Mouse (Mus musculus) lung, adult 18-20 months (tissue): ENCODE data around the gene Glra2.
"Not testable (repeated sequence)": the region's sequence is repeated elsewhere in the genome, so short reads cannot be mapped to it uniquely, and the experiment has no call there.

Source experiments
- DNase-seq, 2 experiments: peaks; one replicate each; pipeline ENCODE4 v3.0.0; 2022; ENCODE audit warnings: mixed read lengths in 2 of 2

Gene Glra2

DNA sequence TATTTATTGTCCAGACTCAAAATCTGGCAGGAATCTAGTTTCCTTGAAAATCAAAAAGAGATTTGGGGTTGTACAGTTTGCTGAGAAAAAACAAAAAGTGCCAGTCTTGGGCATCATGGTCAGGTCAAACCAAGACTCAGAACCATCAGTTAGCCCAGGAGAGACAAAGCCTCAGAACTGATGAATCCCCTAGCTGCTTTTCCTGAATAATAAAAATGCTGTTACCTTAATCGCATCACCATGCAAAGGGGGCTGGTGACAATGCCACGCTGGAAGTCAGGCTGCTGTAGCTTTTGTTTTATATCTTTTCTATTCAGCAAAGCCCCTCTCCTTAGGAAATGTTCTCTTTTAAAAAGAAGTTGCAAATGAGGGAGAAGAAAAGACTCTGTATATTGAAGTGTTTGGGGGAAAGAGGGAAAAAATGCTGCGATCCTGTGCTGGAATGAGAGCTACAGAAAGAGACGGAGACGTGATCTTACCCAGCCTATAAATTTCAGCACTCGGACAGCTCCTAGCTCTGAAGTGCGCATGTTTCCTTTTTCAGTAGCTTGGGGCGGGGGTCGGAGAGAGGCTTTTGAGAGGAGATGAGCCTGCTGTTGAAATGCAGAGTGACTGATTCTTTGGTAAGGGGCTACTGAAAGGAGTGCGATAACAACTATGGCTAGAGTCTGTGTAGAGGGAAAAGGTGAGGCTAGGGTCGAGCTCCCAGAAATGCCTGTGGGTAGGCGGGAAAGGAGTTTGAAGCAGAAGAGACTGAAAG, at the start of gene Glra2:
Gene Glra2, minus strand, starts transcription at position 455 of the 760 bp plus-strand sequence.
- DNase-seq: no peak

DNA sequence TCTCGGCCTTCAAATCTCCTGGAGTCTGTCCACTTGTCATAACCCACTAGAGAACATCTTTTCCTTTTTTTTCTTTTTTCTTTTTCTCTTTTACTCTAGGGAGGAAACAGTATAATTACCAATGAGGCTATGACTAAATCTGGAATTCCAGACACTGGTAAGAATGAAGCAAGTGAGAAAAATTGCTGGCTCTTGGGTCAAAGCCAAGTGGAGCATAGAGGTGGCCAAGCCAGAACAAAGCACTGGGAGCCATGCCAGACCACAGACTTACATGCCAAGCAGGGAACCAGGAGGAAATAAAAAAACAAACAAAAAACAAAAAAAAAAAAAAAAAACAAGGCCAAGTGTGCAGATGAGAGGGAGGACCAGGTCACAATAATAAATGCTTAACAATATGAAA, 35.6 kb upstream of the Glra2 start:
- peak; percentile 38 to 51 for DNase-seq

DNA sequence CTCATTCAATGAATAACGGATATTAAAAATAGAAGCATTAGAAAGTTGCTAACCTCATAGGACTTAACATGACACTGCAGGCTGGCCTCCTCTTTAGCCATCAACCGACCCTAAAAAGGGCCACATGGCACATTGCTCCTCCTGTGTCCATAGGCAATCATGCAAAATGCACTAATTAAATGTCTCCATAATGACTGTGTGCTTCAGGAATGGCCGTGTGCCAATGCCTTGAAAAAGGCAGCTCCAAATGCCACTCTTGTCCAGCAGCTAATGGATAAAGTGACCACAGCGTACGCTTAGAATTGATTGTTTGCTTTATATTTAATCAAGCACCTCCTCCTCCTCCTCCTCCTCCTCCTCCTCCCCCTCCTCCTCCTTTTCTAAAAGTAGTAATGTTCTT, 17.4 kb upstream of the Glra2 start:
- DNase-seq: no peak

DNA sequence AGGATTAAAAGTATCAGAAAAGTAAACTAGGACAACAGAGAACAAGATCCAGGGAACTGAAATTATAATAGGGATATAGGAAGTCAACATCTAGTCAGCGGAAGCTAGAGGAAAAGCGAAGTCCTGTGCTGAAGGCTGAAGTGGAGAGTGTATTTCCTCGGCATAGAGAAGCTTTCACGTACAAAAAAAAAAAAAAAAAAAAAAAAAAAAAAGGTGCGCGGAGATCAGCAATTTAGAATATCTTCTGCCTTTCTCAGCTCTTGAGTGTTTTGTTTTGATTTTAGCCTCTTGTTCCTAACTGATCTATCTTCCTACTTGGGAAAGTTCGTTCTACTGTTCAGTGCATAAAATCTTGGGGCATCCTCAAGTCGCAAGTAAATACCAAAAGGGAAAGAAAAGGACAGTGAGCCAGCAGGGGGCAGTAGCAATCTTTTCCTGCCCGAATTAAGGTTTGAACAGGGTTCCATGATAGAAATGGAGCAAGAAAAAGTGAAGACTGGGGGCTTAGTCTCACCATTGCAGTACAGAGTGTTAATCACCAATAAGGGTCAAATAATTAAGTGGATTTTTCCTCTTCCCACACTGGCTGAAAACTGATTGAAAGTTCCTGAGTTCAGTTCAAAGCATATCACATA, 623 bp upstream of the Glra2 start:
- DNase-seq: peak in 1 of 2 experiments; percentile 2

DNA sequence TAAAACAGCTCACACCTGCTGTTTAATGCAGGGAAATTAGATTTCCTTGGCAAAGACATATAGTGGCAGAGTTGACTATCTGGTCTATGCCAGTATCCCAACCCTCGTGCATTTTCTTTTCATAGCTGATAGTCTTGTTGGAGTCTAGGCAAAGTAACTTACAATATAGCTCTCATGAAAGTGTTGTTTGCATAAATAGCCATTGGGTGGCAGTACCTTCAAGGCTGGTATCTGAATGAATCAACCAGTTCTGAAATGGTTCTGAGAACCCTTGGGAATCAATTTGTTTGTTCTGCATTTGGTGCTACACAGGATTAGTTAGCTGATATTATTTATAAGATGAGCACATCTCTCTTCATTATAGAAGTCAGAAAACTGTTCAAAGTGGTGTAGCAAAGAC, 133.6 kb downstream of the Glra2 start:
- no peak for DNase-seq

- DNase-seq: peak in 1 of 2 experiments; percentile 19
Measured at GRCm38 (mm10) chrX:165191170-165191569, 136.0 kb downstream of the Glra2 start.

- not testable (repeated sequence) for DNase-seq
Measured at GRCm38 (mm10) chrX:165182948-165183347, 144.2 kb downstream of the Glra2 start.

- DNase-seq: no peak
Measured at GRCm38 (mm10) chrX:165156549-165156948, 170.6 kb downstream of the Glra2 start.

- DNase-seq: no peak
Measured at GRCm38 (mm10) chrX:165104171-165104570, 223.0 kb downstream of the Glra2 start.
